Mouse (Mus musculus) E14TG2a.4 (cell line): ENCODE data around the gene Pianp.

Experiments
- CTCF ChIP-seq: conservative IDR thresholded peaks from 2 replicates; pipeline ENCODE4 v1.5.1; 2014; ENCODE audit warnings: low read length
- NANOG ChIP-seq: IDR thresholded peaks from 2 replicates; pipeline ENCODE4 v1.6.1; 2014; ENCODE audit warnings: borderline replicate concordance, low read length, mixed read lengths

- TF ChIP-seq CTCF (no peak), NANOG (no peak)
Observed at GRCm38 (mm10) chr6:124993365-124993764, 3.1 kb upstream of the Pianp start.
